Mouse (Mus musculus): ENCODE measurements around the gene Zc3h7b. TPM values are rescaled to one million over a fixed set of nuclear protein-coding genes. Genes with fewer than 3 reads are reported as not detected.

Gene Zc3h7b
- 11.5 TPM for polyA plus RNA-seq (2014; fragmentation: Illumina TruSeq; extraction: RNeasy Lipid Tissue Mini Kit (QIAGEN cat#74804); ENCODE audit: low read depth, low replicate concordance)

GRCm38 (mm10) chr15:81744992-81745600 lies at the start of gene Zc3h7b, which contains the start of gene Rangap1:
Gene Zc3h7b, plus strand, starts transcription at chr15:81745057.
Gene Rangap1, minus strand, starts transcription at chr15:81745530.

GRCm38 (mm10) chr15:81697175-81697574 lies 47.7 kb upstream of the Zc3h7b start, which contains the start of gene Chadl:
Gene Chadl, minus strand, starts transcription at chr15:81697287.

GRCm38 (mm10) chr15:81802001-81802890 lies 57.4 kb downstream of the Zc3h7b start, which contains the start of gene Tef:
Gene Tef, plus strand, starts transcription at chr15:81802421.

Other genes starting within 250 kb of the Zc3h7b start
- gene Ep300, start 159.7 kb upstream of the Zc3h7b start, polyA plus RNA-seq (2014; fragmentation: Illumina TruSeq; extraction: RNeasy Lipid Tissue Mini Kit (QIAGEN cat#74804); ENCODE audit: low read depth, low replicate concordance), result 54.9 TPM
- gene L3mbtl2, start 81.2 kb upstream of the Zc3h7b start, polyA plus RNA-seq (2014; fragmentation: Illumina TruSeq; extraction: RNeasy Lipid Tissue Mini Kit (QIAGEN cat#74804); ENCODE audit: low read depth, low replicate concordance), result 3.4 TPM
- 0.17 TPM for gene Chadl, start 47.8 kb upstream of the Zc3h7b start, polyA plus RNA-seq (2014; fragmentation: Illumina TruSeq; extraction: RNeasy Lipid Tissue Mini Kit (QIAGEN cat#74804); ENCODE audit: low read depth, low replicate concordance)
- gene Rangap1, start 473 bp downstream of the Zc3h7b start, polyA plus RNA-seq (2014; fragmentation: Illumina TruSeq; extraction: RNeasy Lipid Tissue Mini Kit (QIAGEN cat#74804); ENCODE audit: low read depth, low replicate concordance), result 24.3 TPM
- 21.1 TPM for gene Tef, start 57.4 kb downstream of the Zc3h7b start, polyA plus RNA-seq (2014; fragmentation: Illumina TruSeq; extraction: RNeasy Lipid Tissue Mini Kit (QIAGEN cat#74804); ENCODE audit: low read depth, low replicate concordance)
- 1.9 TPM for gene Tob2, start 113.7 kb downstream of the Zc3h7b start, polyA plus RNA-seq (2014; fragmentation: Illumina TruSeq; extraction: RNeasy Lipid Tissue Mini Kit (QIAGEN cat#74804); ENCODE audit: low read depth, low replicate concordance)
- 15.5 TPM for gene Phf5a, start 126.9 kb downstream of the Zc3h7b start, polyA plus RNA-seq (2014; fragmentation: Illumina TruSeq; extraction: RNeasy Lipid Tissue Mini Kit (QIAGEN cat#74804); ENCODE audit: low read depth, low replicate concordance)
- 26.9 TPM for gene Aco2, start 127.3 kb downstream of the Zc3h7b start, polyA plus RNA-seq (2014; fragmentation: Illumina TruSeq; extraction: RNeasy Lipid Tissue Mini Kit (QIAGEN cat#74804); ENCODE audit: low read depth, low replicate concordance)
- gene Polr3h, start 181.2 kb downstream of the Zc3h7b start, polyA plus RNA-seq (2014; fragmentation: Illumina TruSeq; extraction: RNeasy Lipid Tissue Mini Kit (QIAGEN cat#74804); ENCODE audit: low read depth, low replicate concordance), result 1.4 TPM
- 0.45 TPM for gene Csdc2, start 191.7 kb downstream of the Zc3h7b start, polyA plus RNA-seq (2014; fragmentation: Illumina TruSeq; extraction: RNeasy Lipid Tissue Mini Kit (QIAGEN cat#74804); ENCODE audit: low read depth, low replicate concordance)
- gene Pmm1, start 215.9 kb downstream of the Zc3h7b start, polyA plus RNA-seq (2014; fragmentation: Illumina TruSeq; extraction: RNeasy Lipid Tissue Mini Kit (QIAGEN cat#74804); ENCODE audit: low read depth, low replicate concordance), result 1.5 TPM
- gene 1700029P11Rik, start 235.5 kb downstream of the Zc3h7b start, polyA plus RNA-seq (2014; fragmentation: Illumina TruSeq; extraction: RNeasy Lipid Tissue Mini Kit (QIAGEN cat#74804); ENCODE audit: low read depth, low replicate concordance), result 196 TPM
- 76.6 TPM for gene Xrcc6, start 242.8 kb downstream of the Zc3h7b start, polyA plus RNA-seq (2014; fragmentation: Illumina TruSeq; extraction: RNeasy Lipid Tissue Mini Kit (QIAGEN cat#74804); ENCODE audit: low read depth, low replicate concordance)